Mouse (Mus musculus) c-Kit-positive CD71-positive TER-119-positive erythroid progenitor cells, embryonic 14.5 days (primary cell): ENCODE data around the gene Cnst.
"Not testable (repeated sequence)": the region's sequence is repeated elsewhere in the genome, so short reads cannot be mapped to it uniquely, and the experiment has no call there.

ENCODE experiments used
- DNase-seq: peaks from one replicate; pipeline ENCODE4 v3.0.0-alpha.2; 2013; ENCODE audit warnings: low spot score

The Cnst gene

DNA sequence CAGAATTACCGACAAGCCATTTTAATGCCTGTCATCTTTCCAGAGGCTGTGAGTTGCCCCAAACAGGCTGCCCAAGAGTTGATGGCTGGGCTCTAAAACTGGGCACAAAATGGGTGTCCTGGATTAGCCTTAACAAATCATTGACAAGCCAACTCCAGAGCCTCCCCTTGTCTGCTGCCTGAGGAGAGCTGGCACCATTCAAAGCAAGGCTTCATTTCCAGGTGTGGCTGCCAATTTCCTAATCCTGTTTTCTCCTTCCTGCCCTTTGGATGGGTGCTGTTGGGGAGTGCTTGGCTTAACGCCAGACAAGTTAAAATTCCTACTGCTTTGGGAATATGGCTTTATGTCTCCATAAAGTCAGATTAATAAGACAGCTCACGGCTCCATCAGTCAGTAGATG is 98.0 kb downstream of the Cnst start:
- DNase-seq: no peak

DNA sequence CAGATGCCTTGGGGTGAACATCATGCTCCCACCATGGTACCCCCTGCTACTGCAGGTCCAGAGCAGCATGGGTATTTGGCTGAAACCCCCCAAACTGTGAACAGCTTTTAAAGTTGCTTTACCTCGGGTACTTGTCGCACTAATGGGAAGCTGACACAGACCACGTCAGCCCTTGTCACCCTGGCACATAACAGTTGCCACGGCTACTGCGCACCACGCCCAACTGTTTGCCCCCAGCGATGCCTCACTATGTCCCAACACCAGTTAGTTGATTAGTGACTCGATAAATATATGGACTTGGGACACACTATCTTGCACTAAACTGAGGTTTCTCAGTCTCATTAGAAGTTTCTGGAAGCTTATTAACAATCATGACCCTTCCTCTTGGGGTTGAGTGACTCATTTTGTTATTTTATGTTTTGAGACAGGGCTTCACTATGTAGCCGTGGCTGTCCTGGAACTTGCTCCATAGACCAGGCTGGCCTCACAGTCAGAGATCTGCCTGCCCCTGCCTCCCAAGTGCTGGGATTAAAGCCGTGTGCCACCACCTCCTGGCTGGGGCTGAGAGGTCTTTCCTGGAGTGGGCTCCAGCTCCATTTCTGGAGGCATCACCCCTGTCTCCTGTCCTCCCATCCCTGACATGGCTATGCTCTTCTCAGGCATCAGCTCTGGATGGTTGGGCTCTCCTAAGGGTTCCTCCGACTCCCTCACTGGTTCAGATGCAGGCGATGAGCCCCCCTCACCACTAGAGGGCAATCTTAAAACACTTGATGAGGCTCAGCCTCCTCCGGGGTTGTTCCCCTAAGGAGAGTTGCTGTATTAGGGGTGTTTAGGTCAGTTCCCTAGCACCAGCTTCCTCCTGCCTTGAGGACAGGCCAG is 99.2 kb downstream of the Cnst start:
- DNase-seq: peak; percentile 65

DNA sequence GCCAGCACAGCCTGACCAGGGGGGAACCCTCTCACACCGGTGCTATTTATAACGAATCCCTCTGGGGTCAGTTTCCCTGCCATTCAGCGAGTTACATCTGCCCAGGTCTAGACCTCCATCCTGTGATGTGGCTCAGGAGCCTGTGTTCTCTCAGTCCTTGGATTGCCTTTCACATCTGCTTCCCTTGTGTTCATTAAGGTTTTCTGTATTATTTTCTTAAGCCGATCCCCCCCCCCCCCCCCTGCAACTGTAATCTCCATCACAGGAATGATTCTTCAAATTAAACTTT is 99.8 kb downstream of the Cnst start:
- no peak for DNase-seq

DNA sequence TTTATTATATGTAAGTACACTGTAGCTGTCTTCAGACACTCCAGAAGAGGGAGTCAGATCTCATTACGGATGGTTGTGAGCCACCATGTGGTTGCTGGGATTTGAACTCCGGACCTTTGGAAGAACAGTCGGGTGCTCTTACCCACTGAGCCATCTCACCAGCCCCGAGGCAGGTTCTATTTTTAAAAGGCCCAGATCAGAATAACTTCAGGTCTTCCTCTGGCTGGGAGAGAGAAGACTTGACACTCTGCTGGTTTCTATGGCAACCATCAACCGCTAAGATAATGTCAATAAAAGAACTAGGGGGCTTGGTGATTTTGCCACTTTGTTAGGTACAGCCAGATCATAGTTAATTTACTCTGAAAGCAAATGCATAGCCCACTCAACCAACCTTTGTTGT is 102.5 kb downstream of the Cnst start:
- DNase-seq: not testable (repeated sequence)

DNA sequence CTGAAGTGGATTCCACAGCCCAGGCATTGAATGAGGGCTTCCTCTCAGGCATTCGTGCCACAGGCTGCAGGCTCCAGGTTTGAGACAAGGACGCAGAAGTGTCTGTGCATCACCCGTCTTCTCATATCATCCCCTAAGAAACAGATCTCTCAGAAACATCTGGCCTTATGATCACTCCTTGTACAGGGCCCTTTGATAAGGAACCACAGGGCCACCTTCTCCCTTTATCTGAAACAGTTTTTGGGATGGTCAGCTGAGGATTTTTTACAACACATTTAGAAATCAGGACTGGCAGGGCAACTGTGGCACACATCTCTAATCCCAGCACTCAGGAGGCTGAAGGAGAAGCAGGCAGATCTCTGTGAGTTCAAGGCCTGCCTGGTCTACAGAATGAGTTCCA is 103.2 kb downstream of the Cnst start:
- DNase-seq: no peak

DNA sequence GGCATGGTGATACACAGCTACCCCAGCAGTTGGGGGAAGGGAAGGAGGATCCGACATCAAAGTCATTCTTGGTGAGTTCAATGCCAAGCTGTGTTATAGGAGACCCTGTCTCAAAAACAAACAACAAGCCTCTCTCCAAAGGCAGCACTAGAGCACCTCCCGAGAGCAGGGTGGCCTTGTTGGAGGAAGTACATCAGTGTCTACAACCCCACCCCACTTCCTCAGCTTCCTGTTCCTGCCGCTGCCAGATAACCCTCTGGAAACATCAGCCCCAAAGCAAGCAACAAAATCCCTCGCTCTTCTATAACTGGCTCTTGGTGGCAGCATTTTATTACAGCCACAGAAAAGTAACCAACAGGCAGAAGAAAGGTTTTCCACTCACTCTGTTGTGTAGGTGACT is 104.1 kb downstream of the Cnst start:
- DNase-seq: no peak

DNA sequence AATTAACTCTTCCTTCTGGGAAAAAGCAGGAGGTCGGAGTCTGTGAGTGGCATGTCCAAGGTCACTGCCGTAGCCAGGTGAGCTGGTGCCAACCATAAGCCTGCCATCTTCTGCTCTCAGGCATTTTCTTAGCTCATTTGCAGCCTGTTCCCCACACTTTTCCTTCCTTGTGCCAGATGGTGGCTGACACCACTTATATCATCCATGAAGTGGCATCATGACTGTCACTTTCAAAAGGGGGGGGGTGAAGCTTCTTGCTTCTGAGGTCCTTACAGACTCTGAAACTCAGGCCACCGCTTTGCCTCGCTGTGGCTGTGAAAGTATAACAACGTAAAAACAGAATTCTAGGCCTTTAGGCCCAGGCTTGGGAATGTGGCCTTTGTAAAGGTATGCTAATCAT is 105.1 kb downstream of the Cnst start:
- DNase-seq: no peak

DNA sequence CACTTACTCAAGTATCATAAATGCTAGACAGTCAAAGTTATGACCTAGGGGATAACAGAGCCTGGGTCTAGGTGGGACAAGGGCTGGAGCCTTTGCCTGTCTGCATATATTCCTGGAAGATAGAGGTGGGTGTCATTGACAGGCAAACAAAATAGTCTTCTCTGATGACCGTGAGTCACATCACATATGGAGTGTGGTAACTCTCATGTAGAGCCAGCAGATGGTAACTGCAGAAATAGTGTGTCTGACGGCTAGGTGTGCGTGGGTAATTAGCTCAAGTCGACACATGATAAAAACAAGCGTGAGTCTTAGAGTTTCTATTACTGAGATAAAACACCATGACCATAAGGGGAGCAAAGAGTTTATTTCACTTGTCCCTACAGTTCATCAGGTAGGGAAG is 116.9 kb downstream of the Cnst start:
- DNase-seq: no peak

DNA sequence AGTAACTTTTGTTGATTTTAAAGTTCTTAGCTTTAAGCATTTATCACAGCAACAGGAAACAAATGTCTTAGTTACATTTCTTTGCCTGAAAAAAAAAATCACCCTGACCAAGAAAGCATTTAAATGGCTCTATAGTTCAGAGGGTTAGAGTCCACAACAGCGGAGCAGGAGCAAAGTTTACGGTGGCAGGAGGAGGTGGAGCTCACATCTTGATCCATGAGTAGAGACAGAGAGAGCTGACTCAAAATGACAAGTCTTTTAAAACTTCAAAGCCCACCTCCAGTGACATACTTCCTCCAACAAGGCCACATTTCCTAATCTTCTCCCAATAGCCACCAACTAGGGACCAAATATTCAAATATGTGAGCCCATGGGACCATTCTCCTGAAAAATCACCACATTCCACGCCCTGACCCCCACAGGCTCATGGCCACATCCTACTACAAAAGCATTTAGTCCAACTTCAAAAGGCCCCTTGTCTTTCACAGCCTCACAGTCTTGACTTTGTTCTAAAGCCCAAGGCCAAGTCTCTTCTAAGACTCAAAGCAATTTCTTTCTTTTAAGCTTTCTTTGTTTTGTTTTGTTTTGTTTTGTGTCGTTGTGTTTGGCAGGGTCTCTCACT is 118.2 kb downstream of the Cnst start:
- DNase-seq: no peak

DNA sequence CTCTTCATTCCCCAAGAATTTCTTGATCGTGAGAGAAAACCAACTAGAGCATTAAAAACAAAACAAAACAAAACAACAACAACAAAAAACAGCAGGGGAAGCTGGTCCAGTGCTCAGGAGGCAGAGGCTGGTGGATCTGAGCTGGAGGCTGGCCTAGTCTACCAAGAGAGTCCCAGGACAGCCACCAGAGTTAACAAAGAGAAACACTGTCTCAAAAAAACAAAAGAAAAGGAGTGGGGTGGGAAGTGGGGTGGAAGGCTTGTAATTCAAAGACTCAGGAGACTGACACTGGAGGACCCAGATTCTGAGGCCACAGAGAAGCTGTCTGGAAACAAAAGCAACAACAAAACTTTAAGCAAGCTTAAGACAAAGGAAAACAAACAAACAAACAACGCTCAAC is 120.8 kb downstream of the Cnst start:
- no peak for DNase-seq

DNA sequence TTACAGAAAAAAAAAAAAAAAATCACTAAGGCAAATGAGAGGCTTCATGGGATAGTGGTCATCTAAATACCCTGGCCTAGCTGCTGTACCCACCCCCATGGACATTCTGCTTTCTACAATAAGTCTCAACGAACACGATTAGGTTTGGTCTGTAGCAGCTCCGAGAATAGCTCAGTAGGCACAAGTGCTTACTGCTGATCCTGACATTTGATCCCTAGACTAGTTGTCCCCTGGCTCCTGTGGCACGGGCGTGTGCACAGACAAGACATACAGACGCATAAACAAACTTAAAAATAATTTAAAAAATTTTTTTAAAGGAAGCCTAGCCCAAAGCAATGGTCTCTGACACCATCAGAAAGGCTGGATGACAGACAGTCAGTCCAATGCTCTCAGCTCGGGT is 121.3 kb downstream of the Cnst start:
- DNase-seq: no peak

DNA sequence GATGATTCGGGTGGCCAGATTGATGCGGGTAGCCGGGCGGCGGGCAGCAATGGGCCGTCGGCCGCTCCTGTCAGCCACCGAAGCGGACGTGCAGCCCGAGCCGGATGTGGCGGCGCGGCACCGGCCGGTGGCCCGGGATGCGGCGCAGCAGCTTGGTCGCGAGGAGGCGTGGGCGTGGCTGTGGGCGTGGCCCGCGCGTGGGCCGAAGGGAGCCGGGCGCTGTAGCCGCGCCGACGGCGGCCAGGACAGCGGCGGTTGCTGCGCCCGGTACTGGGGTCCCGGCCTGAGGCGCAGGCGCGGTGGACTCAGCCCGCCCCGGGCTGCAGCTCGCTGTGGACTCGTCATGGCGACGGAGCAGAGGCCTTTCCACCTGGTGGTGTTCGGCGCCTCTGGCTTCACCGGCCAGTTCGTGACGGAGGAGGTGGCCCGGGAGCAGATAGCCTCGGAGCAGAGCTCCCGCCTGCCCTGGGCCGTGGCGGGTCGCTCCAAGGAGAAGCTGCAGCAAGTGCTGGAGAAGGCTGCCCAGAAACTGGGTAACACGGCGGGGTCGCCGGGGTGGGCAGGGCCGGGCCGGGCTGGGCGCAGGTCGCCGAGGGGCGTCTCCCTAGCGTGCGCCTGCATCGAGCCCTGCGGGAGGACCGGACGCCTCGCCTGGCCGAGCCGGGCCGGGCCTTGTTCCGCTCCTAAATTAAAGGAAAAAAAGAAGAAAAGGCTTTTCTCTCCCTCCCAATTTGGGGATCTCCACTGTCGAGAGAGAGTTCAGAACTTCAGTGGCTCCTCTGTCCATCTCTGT is 122.0 kb downstream of the Cnst start, which contains the start of gene Sccpdh:
Sccpdh (plus strand) TSS at position 198 of the 793 bp plus-strand sequence.
- DNase-seq: peak; percentile 30

DNA sequence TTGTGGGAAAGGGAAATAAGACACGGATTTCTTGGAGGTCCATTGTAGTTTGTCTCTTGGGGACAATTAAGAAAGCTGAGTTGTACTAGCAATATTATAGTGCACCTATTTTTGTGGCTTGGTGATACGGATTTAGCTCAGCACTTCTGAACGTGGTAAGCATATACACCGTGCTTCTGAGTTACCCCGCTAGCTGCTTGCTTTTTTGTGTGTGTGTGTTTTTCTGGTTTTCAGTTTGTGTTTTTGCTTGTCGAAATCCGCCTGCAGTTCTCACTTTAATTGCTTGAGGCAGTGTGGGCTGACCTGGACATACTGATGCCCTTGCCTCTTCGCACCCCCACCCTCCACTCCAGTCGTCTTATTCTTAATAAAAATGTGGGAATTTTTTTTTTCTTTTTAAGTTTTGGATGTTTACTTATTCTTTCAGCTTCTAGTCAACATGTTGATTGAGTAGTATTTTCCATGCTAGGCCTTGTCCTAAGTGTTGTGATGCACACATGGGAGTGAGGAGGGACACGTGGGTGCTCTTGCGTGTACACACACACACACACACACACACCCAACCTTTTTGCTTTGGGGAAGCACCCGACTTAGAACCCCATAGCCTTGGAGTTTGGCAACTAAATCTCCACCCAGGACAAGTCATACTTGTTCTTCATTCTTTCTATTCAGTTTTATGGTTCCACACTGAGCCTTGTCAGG is 122.8 kb downstream of the Cnst start:
- no peak for DNase-seq

DNA sequence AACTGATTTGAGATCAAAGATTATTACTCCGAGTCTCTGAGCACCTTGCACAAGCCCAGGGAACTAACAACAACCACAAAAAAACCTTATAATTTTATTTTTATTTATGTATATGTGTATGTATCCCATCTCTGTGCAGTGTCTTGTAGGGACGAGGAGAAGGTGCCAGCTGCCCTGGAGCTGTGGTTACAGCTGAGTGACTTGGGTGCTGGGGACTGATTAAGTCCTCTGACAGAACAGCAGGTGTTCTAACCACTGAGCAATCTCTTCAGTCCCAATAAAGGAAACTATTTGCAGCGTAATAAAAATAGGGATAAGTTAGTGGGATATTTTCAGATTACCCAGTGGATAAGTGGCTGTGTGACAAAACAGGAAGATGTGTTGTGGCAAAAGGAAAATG is 128.2 kb downstream of the Cnst start:
- no peak for DNase-seq

DNA sequence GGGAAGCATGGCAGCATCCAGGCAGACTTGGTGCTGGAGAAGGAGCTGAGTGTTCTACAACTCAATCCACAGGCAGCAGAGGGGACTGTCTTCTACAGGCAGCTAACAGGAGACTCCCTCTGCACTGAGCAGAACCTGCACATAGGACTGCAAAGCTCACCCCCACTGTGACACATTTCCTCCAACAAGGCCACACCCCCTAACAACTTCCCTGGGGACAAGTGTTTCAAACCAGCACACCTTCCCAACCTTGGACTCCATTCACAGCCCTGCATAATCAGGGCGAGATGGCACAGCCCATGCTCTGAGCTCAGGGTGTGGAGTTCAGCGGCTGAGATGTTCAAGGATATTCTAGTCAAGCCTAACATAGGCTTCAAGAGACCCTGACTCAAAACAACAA is 130.9 kb downstream of the Cnst start:
- no peak for DNase-seq
